Mouse (Mus musculus): ENCODE measurements at regions not wholly inside any gene's neighbourhood (a gene's known extent, or its start where the extent isn't known, plus 50 kb on each side); places are given as distances from the start of the nearest gene placed in this dataset.

DNA sequence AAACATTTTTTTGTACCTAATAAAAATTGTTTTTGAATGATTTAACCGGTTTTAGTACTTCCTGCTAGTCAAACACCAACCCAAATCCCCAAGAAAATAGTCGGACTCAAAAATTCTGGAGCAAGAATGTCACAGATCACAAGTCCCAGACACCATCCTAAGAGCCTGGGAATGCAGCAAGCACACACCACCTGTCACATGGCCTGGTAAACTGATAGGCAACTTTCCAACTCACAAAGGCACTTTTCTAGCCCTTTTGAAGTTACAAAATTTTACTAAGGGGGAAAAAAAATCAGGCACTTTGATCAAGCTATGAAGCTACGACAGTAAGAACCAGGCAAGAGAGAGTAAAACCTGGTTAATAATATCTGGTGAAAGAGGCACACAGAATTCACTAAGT lies 70.7 kb upstream of the Tln2 start:
- TF ChIP-seq USF1 (IDR thresholded peaks at IDR 0.05; ENCODE audit: low read depth) (no peak), CTCF (IDR thresholded peaks at IDR 0.05; ENCODE audit: control insufficient read depth, insufficient read depth, insufficient read length) (no peak)

All from C2C12 (cell line).